Mouse (Mus musculus): Measurements from ENCODE around the gene Qdpr. TPM values are rescaled to one million over a fixed set of nuclear protein-coding genes. Genes with fewer than 3 reads are reported as not detected.

Gene Qdpr
- 109 and 117 TPM in 2 replicates for polyA plus RNA-seq (2016; fragmentation: Nextera tagmentation; extraction: Ambion mirVana)

DNA sequence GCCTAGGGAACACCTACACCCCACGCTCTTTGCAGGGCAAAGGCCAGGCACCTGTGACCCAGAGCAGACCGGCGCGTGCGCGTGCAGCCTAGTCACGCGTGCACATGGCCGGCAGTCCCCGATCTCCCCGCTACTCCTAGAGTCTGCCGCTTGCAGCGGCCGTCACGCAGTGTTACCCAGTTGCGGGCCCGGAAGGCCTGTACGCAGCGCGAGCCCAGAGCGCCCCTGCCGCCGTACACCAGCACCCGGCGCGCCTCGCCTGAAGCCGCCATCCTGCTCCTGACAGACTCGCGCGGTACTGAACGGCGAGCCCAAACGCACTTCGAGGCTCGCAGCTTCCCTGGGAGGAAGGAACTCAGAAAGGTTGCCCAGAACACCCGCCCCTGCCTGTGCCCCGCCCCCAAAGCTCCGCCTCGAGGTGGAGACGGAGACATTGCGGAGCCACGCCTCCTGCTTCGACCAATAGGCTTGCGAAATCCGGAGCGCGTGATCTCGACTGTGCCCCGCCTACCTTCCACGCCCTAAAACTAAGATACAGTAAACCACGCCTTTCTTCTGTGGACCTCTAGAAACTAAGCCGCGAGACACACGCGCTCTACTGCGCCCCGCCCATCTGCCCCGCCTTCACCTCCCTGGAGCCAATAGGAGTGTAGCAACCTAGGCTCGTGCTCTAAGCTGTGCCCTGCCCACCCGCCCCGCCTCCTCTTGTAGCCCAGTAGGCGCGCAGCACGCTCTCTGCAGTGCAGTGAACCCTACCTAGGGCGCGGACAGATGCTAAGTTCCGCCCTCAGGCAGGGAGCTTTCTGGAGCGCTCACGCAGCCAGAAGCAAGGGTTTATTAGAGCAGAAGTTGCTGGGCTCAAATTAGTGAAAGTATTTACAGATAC lies at the start of gene Qdpr:
Gene Qdpr, minus strand, starts transcription at position 406 of the 886 bp plus-strand sequence.
- no peaks in the 10 kb centered on the region for H3K27me3 ChIP-seq
- peak; percentile 99 for ATAC-seq (ENCODE audit: low FRiP score)
- peak within 1 kb of the TSS; percentile 50 for H3K4me3 ChIP-seq
- no peaks in the 10 kb centered on the region for H3K36me3 ChIP-seq
- peak within 1 kb of the TSS; percentile 62 for H3K9ac ChIP-seq
- H3K9me3 ChIP-seq (replicated peaks) = no peaks in the 10 kb centered on the region
- H3K4me2 ChIP-seq (replicated peaks) = peak within 1 kb of the TSS; percentile 85
- peak within 1 kb of the TSS; percentile 55 for H3K27ac ChIP-seq
- peaks cover 17% of the 10 kb centered on the region for H3K4me1 ChIP-seq
- WGBS = under 1% methylated on average over 70 of the region's 70 CpGs

DNA sequence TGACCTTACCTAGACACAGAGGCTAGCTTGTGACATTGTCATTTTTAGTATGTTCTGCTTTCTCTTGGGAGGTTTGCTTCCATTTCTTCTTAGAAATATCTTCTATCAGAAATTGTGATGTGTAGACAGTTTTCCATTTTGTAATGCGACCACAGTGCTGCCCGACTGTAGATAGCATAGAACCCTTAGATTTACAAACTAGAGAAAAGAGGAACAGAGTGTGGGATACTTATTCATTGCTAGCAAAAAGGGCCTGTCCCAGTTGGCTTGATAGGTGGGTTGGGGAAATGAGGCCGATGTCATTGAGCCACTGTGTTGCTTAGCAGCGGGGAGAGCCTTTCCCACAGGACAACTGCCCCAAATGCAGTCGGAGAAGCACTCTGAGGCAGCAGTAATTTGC lies 47.5 kb upstream of the Qdpr start:
- Histone ChIP-seq H3K4me1 (0 out of 2 replicates have a peak, but pooled peaks cover 11% of the 10 kb centered on the region), H3K9ac (no peak overlapping the region), H3K36me3 (peaks cover 35% of the 10 kb centered on the region), H3K27me3 (no peaks in the 10 kb centered on the region), H3K27ac (no peak overlapping the region), H3K9me3 (replicated peaks) (no peaks in the 10 kb centered on the region), H3K4me3 (no peak overlapping the region), H3K4me2 (replicated peaks) (no peak overlapping the region)
- no peak for ATAC-seq (ENCODE audit: low FRiP score)
- 90% methylated on average over 5 of the region's 5 CpGs for WGBS

DNA sequence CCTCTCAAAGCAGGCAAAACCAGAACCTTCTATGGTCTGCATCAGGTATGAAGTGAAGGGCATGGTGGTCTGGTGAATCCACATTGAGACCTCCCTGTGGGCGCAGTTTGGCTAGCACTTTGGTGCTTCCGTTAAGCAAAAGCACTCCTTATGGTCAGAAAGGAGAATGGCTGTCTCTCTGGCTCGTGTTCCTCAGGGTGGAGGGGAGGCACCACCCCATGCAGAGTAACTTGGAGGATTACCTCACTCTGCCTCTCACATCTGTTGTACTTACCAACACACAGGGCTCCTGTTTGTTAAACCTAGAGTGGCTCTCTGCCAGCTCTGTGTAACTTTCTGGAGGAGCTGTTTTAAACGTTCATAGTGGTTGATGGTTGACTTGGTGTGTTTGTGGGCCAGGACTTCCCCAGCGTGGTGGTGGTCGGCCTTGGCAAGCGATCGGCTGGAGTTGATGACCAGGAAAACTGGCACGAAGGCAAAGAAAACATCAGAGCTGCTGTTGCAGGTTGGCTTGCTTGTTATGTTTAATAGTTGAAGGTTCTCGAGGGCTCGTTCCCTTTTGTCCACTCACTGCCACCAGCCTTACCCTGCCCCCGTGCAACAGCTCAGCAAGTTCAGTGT lies 47.0 kb upstream of the Qdpr start:
- no peak overlapping the region for H3K9ac ChIP-seq
- no peak overlapping the region for H3K4me3 ChIP-seq
- H3K4me1 ChIP-seq = 0 out of 2 replicates have a peak, but pooled peaks cover 11% of the 10 kb centered on the region
- no peaks in the 10 kb centered on the region for H3K9me3 ChIP-seq (replicated peaks)
- no peaks in the 10 kb centered on the region for H3K27me3 ChIP-seq
- H3K36me3 ChIP-seq = peaks cover 33% of the 10 kb centered on the region
- WGBS = 86% methylated on average over 12 of the region's 12 CpGs
- no peak overlapping the region for H3K4me2 ChIP-seq (replicated peaks)
- ATAC-seq (ENCODE audit: low FRiP score) = no peak
- no peak overlapping the region for H3K27ac ChIP-seq

DNA sequence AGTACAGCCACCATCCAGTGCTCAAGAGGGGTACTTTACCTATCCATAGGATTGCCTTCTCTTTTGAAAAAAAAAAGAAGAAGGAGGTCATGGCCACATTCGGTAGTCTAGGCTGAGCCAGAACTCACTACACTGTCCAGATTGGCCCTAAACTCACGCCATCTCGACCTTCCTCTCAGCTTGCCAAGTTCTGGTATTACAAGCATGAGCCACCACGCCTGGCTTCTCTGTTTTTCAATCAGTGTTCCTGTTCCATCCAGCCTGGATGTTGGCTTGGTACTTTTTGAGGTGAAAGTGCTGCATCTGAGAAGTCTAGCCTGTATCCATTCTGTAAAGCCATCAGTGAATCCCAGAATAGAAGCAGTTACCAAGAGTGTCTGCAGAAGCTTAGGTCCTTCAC lies 46.4 kb upstream of the Qdpr start:
- H3K9ac ChIP-seq = no peak overlapping the region
- no peak overlapping the region for H3K4me2 ChIP-seq (replicated peaks)
- 89% methylated on average over 4 of the region's 4 CpGs for WGBS
- H3K36me3 ChIP-seq = peaks cover 28% of the 10 kb centered on the region
- no peak overlapping the region for H3K27ac ChIP-seq
- no peak overlapping the region for H3K4me3 ChIP-seq
- H3K9me3 ChIP-seq (replicated peaks) = no peaks in the 10 kb centered on the region
- no peak for ATAC-seq (ENCODE audit: low FRiP score)
- H3K27me3 ChIP-seq = peaks cover under 1% of the 10 kb centered on the region; the same call in 1 of the 2 replicates
- 0 out of 2 replicates have a peak, but pooled peaks cover 11% of the 10 kb centered on the region for H3K4me1 ChIP-seq

DNA sequence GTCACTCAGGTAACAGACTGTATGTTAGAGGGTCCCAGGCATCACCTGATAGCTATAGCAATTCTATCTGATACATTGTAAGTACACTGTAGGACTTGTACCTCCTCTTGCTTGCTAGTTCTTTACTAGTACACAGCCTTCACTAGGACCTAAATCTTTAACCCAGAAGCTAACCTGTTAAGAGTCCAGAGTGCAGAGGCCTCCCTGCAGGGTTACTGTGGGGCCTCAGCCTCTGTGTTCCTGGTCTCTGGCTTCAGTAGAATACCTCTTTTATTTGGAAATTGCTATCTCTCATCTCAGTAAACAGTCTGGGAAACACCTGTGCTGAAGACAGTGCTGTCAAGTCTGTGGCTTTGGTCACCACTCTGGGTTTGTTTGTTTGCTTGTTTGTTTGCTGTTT lies 46.0 kb upstream of the Qdpr start:
- peaks cover 3% of the 10 kb centered on the region; the same call in 1 of the 2 replicates for H3K27me3 ChIP-seq
- H3K36me3 ChIP-seq = peaks cover 24% of the 10 kb centered on the region
- H3K9me3 ChIP-seq (replicated peaks) = no peaks in the 10 kb centered on the region
- H3K9ac ChIP-seq = no peak overlapping the region
- no peak overlapping the region for H3K27ac ChIP-seq
- no peak overlapping the region for H3K4me2 ChIP-seq (replicated peaks)
- no peak for ATAC-seq (ENCODE audit: low FRiP score)
- H3K4me3 ChIP-seq = no peak overlapping the region
- H3K4me1 ChIP-seq = 0 out of 2 replicates have a peak, but pooled peaks cover 11% of the 10 kb centered on the region

DNA sequence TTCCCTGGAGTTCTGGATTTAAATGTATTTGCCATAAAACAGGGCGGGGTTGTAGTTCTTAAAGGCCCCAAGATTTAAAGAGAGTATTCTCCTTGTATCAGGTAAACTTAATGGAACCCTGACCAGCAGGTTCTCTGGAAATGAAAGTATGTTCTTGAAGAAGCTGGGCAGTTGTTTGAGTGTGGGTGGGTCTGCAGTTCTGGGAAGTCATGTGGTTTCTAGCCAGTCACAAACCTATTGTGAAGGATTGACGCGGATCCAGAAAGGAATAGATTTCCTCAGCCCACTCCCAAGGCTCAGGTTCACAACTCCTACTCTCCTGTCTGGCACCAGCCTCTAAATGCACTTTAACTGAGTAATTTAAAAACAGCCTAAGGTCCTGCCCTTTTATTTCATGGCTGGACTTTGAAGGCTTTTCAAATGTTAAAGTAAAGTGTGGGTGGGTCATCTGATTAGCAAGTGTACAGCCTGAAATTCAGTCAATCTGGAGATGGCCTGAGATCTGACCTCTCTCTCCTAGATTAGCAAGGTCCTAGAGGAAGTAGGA lies 45.5 kb upstream of the Qdpr start:
- 88% methylated on average over 3 of the region's 3 CpGs for WGBS
- no peaks in the 10 kb centered on the region for H3K9me3 ChIP-seq (replicated peaks)
- H3K4me3 ChIP-seq = no peak overlapping the region
- peaks cover 20% of the 10 kb centered on the region for H3K36me3 ChIP-seq
- ATAC-seq (ENCODE audit: low FRiP score) = no peak
- no peak overlapping the region for H3K4me2 ChIP-seq (replicated peaks)
- H3K27me3 ChIP-seq = peaks cover 3% of the 10 kb centered on the region; the same call in 1 of the 2 replicates
- no peak overlapping the region for H3K27ac ChIP-seq
- 0 out of 2 replicates have a peak, but pooled peaks cover 11% of the 10 kb centered on the region for H3K4me1 ChIP-seq
- no peak overlapping the region for H3K9ac ChIP-seq

DNA sequence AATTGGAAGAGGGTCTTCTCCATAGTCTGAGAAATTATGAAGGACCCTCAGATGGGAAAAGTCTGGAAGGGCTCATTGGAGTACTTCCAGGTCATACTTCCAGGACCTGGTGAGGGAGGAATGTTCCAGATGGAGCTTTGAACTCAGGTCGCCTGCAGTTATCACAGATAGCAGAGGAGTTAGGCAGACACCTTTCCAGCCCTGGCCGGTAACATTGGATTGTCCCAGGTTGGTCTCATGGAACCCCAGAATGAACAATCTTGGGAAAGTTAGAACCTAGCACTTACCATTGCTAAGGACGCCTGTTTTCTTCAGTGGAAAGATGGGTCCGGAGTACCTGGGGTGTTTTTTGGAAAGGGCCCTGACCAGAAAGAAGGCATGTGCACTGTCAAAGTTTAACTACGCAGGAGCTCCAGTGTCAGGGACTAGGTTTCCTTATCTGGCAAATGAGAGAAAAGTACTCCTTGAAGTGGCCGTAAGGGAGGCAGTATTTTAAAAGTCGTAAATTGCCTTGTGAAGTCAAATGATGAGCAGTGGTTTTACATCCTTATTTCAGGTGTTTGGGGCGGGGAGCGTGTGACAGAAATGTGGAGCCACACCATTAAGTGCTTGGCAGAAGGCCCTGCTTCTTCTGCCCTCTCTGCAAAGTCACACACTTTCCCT lies 44.2 kb upstream of the Qdpr start:
- H3K4me2 ChIP-seq (replicated peaks) = peak overlapping the region; percentile 70
- peaks cover 3% of the 10 kb centered on the region; the same call in 1 of the 2 replicates for H3K27me3 ChIP-seq
- H3K9ac ChIP-seq = 0 out of 2 replicates have a peak overlapping the region, but pooled peaks have one; percentile 73
- H3K4me1 ChIP-seq = 0 out of 2 replicates have a peak, but pooled peaks cover 11% of the 10 kb centered on the region
- no peak overlapping the region for H3K27ac ChIP-seq
- no peaks in the 10 kb centered on the region for H3K9me3 ChIP-seq (replicated peaks)
- peak overlapping the region; percentile 63 for H3K4me3 ChIP-seq
- H3K36me3 ChIP-seq = peaks cover 10% of the 10 kb centered on the region
- WGBS = 73% methylated on average over 9 of the region's 9 CpGs
- ATAC-seq (ENCODE audit: low FRiP score) = no peak; the same call in 1 of the 2 replicates

DNA sequence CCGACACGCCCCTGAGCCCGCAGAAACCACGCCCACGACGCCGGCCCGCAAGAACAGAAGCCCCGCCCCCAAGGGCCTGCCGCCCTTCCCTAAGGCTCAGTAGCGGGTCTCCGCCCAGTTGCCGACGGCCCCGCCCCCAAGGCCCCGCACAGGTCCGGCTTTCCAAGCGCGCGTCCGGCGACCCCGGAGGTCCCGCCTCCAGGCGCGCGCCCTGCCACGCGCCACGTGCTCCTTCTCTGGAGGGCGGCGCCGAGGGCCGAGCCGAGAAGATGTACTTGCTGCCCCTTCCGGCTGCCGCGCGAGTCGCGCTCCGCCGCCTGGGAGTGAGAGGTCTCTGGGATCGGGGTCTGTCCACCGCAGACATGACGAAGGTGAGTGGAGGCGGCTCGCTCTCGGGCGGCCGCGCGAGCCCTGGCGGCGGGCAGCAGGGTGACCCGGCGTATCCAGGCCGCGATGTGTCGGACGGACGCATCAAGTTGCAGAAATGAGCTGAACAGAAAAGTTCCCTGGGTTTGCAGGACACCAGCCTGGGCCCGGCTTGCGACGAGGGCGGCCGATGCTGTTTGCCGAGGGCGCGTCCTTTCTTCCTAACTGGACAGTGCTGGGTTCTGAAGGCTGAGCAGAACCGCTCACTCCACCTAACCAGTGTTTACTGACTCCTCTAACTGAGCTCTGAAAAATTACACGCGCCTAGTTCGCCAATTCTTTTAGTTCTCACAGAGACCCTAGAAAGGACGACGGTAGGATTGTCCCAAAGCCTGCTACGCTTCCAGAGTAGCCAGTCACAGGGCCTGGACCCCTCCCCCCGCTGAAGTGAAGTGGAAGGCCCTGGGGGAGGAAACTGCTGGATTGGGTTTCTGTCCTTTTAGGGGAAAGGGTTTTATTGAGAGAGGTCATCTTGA lies 43.4 kb upstream of the Qdpr start, which contains the start of gene Lap3:
Gene Lap3, plus strand, starts transcription at position 184 of the 902 bp plus-strand sequence.
- Histone ChIP-seq H3K4me2 (replicated peaks) (peak within 1 kb of the TSS; percentile 70), H3K27ac (peak within 1 kb of the TSS; percentile 35; the same call in 1 of the 2 replicates), H3K4me1 (0 out of 2 replicates have a peak, but pooled peaks cover 11% of the 10 kb centered on the region), H3K4me3 (peak within 1 kb of the TSS; percentile 63), H3K9me3 (replicated peaks) (no peaks in the 10 kb centered on the region), H3K9ac (peak within 1 kb of the TSS; percentile 73), H3K27me3 (peaks cover 3% of the 10 kb centered on the region; the same call in 1 of the 2 replicates), H3K36me3 (peaks cover 5% of the 10 kb centered on the region)
- under 1% methylated on average over 76 of the region's 78 CpGs for WGBS
- ATAC-seq (ENCODE audit: low FRiP score) = peak; percentile 96

DNA sequence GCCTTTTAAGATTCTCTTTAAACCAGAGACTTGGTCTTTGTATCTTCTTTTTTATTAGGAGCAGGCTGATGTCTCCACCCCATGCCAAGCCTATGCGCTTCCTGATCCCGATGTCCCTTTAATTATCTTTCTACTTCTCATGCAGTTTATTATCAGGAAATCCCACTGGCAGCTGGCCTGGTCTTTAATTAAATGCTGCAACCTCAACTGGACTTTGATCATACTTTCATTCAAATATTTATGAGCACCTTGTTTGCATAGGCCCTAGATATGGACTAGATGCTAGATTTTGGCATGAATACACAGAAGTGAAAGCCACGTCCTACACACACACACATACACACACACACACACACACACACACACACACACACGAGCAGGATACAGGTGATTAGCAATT lies 41.7 kb upstream of the Qdpr start:
- H3K9me3 ChIP-seq (replicated peaks) = no peaks in the 10 kb centered on the region
- H3K4me3 ChIP-seq = no peak overlapping the region
- H3K27ac ChIP-seq = no peak overlapping the region
- peaks cover 3% of the 10 kb centered on the region; the same call in 1 of the 2 replicates for H3K27me3 ChIP-seq
- H3K4me2 ChIP-seq (replicated peaks) = no peak overlapping the region
- no peak for ATAC-seq (ENCODE audit: low FRiP score)
- 81% methylated on average over 4 of the region's 4 CpGs for WGBS
- 0 out of 2 replicates have a peak, but pooled peaks cover 11% of the 10 kb centered on the region for H3K4me1 ChIP-seq
- no peak overlapping the region for H3K9ac ChIP-seq
- H3K36me3 ChIP-seq = no peaks in the 10 kb centered on the region; the same call in 1 of the 2 replicates

DNA sequence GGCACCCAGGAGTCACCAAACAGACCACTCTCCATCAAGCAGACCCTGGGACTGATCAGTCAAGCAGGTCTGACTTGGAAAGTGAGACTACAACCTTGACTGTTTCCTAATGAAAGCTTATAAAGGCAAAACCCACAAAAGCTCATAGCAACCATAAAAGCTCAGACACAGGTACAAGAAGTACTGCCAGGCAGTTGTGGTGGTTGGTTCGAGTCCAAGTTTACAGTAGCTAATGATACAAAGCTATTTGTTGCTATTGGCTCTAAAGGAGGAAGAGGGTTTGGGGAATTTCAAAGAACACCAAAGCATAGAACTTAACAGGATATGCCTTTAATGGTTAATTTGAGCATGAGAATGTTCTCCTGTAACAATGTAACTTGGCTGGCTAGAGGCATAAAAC lies 33.6 kb upstream of the Qdpr start:
- H3K27me3 ChIP-seq = no peaks in the 10 kb centered on the region

DNA sequence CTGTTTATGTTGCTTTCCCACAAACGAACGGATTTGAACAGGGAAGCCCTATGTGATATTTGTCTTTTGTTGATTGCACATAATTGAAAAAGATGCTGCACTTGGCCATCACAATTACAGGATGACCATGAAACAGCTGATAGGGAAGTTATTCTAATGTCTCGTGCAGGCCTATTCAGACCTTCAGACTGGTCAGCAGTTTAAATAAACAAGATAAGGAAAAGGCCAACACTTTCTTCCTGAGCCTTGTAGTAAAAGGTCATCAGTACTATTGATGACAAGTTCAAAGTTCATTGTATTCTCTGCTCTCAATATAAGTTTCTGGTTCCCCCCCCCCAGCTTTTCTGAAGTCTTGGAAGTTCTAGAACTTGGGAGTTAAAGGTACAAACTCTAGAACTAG lies 32.6 kb upstream of the Qdpr start:
- no peak overlapping the region for H3K27ac ChIP-seq
- H3K4me3 ChIP-seq = no peak overlapping the region
- ATAC-seq (ENCODE audit: low FRiP score) = no peak
- H3K4me1 ChIP-seq = no peaks in the 10 kb centered on the region
- H3K4me2 ChIP-seq (replicated peaks) = no peak overlapping the region
- no peak overlapping the region for H3K9ac ChIP-seq
- no peaks in the 10 kb centered on the region for H3K9me3 ChIP-seq (replicated peaks)
- WGBS = 82% methylated on average over 3 of the region's 3 CpGs
- no peaks in the 10 kb centered on the region for H3K27me3 ChIP-seq
- H3K36me3 ChIP-seq = no peaks in the 10 kb centered on the region

More for the DNA sequence above, 33.6 kb upstream of the Qdpr start:
- H3K36me3 ChIP-seq = no peaks in the 10 kb centered on the region
- H3K4me2 ChIP-seq (replicated peaks) = no peak overlapping the region
- no peak overlapping the region for H3K4me3 ChIP-seq
- no peak overlapping the region for H3K27ac ChIP-seq
- H3K9me3 ChIP-seq (replicated peaks) = no peaks in the 10 kb centered on the region
- H3K4me1 ChIP-seq = no peaks in the 10 kb centered on the region
- no peak overlapping the region for H3K9ac ChIP-seq
- no peak for ATAC-seq (ENCODE audit: low FRiP score)
- WGBS = 82% methylated on average over 1 of the region's 1 CpGs
